12 mouse cellular contexts compared by ENCODE assay signal in the genomic region with DNA sequence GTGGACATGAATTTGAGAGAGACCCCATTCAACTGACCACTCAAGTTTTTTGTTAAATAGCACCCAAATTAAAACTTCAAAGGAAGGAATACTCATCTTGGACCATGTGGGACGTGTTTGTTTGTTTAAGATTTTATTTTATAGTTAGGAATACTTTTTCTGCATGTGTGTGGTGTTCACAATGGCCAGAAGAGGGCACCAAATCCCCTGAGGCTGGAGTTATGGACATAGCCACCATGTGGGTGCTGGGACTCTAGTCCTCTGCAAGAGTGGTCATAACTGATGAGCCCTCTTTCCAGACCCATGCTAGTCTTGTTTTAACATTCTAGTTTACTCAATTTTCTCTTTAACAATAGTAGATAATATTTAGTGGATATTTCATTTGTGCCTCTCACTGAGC. TPM values are rescaled to one million over a fixed set of nuclear protein-coding genes. Genes with fewer than 3 reads are reported as not detected.
A peak's percentile ranks its signal among the peaks of the same experiment; 100 is the strongest.
DNase-seq lines count a peak whose midpoint lies in the region; ATAC-seq and TF ChIP-seq lines count a peak whose summit lies in the region.
"Had no signal": no experiment of that assay in that cellular context is flagged by ENCODE, and none has a peak within 500 bp of the region (broad histone marks: within the 10 kb centered on the region; RNA-seq: fewer than 3 reads in every experiment).

No protein-coding gene starts in this region.

- peak; percentile 56 for TF ChIP-seq CTCF in lung, embryonic 14.5 days (IDR thresholded peaks at IDR 0.05; ENCODE audit: low read depth)

- no peak overlapping the region for H3K4me3 ChIP-seq in lung, embryonic 14.5 days (ENCODE audit: low read depth, low read length)
- no peak overlapping the region for H3K4me3 ChIP-seq in forebrain, embryonic 10.5 days
- H3K4me3 ChIP-seq: hindbrain, embryonic 13.5 days; lung, embryonic 15.5 days; neural tube, embryonic 13.5 days had no signal

- H3K9me3 ChIP-seq in lung, embryonic 14.5 days (ENCODE audit: low read depth, low read length): no peaks in the 10 kb centered on the region
- no peaks in the 10 kb centered on the region for H3K9me3 ChIP-seq in forebrain, embryonic 10.5 days
- H3K9me3 ChIP-seq: hindbrain, embryonic 13.5 days; lung, embryonic 15.5 days; neural tube, embryonic 13.5 days had no signal

- H3K9ac ChIP-seq in lung, embryonic 14.5 days: no peak overlapping the region
- H3K9ac ChIP-seq: hindbrain, embryonic 13.5 days; lung, embryonic 15.5 days; neural tube, embryonic 13.5 days had no signal

- H3K4me1 ChIP-seq in lung, embryonic 14.5 days (ENCODE audit: insufficient read depth): no peaks in the 10 kb centered on the region
- no peaks in the 10 kb centered on the region for H3K4me1 ChIP-seq in forebrain, embryonic 10.5 days
- H3K4me1 ChIP-seq: lung, embryonic 15.5 days had no signal

- H3K27me3 ChIP-seq in lung, embryonic 14.5 days (ENCODE audit: insufficient read depth, low read length): no peaks in the 10 kb centered on the region
- H3K27me3 ChIP-seq in forebrain, embryonic 10.5 days (ENCODE audit: poor library complexity, severe bottlenecking): peaks cover 15% of the 10 kb centered on the region
- H3K27me3 ChIP-seq: hindbrain, embryonic 13.5 days; lung, embryonic 15.5 days; neural tube, embryonic 13.5 days had no signal

- H3K36me3 ChIP-seq in lung, embryonic 14.5 days (ENCODE audit: insufficient read depth): no peaks in the 10 kb centered on the region
- 0 out of 2 replicates have a peak, but pooled peaks cover 3% of the 10 kb centered on the region for H3K36me3 ChIP-seq in forebrain, embryonic 10.5 days (replicated peaks)
- H3K36me3 ChIP-seq: hindbrain, embryonic 13.5 days; lung, embryonic 15.5 days; neural tube, embryonic 13.5 days had no signal

- 53% methylated on average over 1 of the region's 1 CpGs for WGBS in lung, embryonic 14.5 days
- 59% methylated on average over 1 of the region's 1 CpGs for WGBS in forebrain, embryonic 10.5 days

- no peak overlapping the region for H3K4me2 ChIP-seq in lung, embryonic 14.5 days
- H3K4me2 ChIP-seq: hindbrain, embryonic 13.5 days; lung, embryonic 15.5 days; neural tube, embryonic 13.5 days had no signal

- H3K27ac ChIP-seq in lung, embryonic 14.5 days (ENCODE audit: low read depth): no peak overlapping the region
- H3K27ac ChIP-seq in forebrain, embryonic 10.5 days: no peak overlapping the region
- H3K27ac ChIP-seq: hindbrain, embryonic 13.5 days; lung, embryonic 15.5 days; neural tube, embryonic 13.5 days had no signal

- peak; percentile 44 for DNase-seq in embryo, embryonic 10 days (ENCODE audit: low spot score)
- DNase-seq in embryo, embryonic 9.5 days (ENCODE audit: extremely low spot score): no peak
- peak; percentile 35 for DNase-seq in lung, embryonic 14.5 days
- DNase-seq in lung, postnatal 10 days: no peak
- DNase-seq in R1 (ENCODE audit: low read depth, low spot score): peak; percentile 61
- peak; percentile 14 for DNase-seq in mesoderm, embryonic 11.5 days (ENCODE audit: low read depth, low spot score)
- DNase-seq in right cerebral cortex, postnatal 14 days: no peak
- no peak for DNase-seq in forebrain, embryonic 10.5 days (ENCODE audit: extremely low spot score, low spot score)
- DNase-seq: cerebellum, adult 9-11 months had no signal

- no peak for ATAC-seq in lung, embryonic 14.5 days (ENCODE audit: insufficient read depth)

RNA-seq across cellular contexts. Expression of gene Nxpe4, which starts 14.9 kb away (rescaled TPM):
- 6.2 and 6.9 TPM in 2 replicates for polyA plus RNA-seq in lung, embryonic 14.5 days (2014; fragmentation: Nextera tagmentation; extraction: Ambion mirVana)
- polyA plus RNA-seq in forebrain, embryonic 10.5 days (2016; fragmentation: Nextera tagmentation; extraction: Ambion mirVana): 4.9 and 5.3 TPM in 2 replicates

Comparison
In these comparisons a context has a peak if more than half of its experiments do, and no peak if none do; other contexts are left out.
1. DNase-seq: peak in embryo, embryonic 10 days (single experiment), lung, embryonic 14.5 days (single experiment), R1 (single experiment) and mesoderm, embryonic 11.5 days (single experiment); none in embryo, embryonic 9.5 days (single experiment), lung, postnatal 10 days (single experiment), right cerebral cortex, postnatal 14 days (single experiment) and forebrain, embryonic 10.5 days (single experiment).